Mouse (Mus musculus): ENCODE measurements around the gene Rcor3.

GRCm38 (mm10) chr1:192179877-192180276 is 42.0 kb upstream of the Rcor3 start:
- TF ChIP-seq POLR2A (IDR thresholded peaks at IDR 0.05; ENCODE audit: low read depth, low read length) (no peak), CTCF (IDR thresholded peaks at IDR 0.05; ENCODE audit: extremely low read depth, insufficient read length, insufficient replicate concordance, low read depth, low read length) (no peak)
